Mouse (Mus musculus): ENCODE measurements around the gene Tspyl3. TPM values are rescaled to one million over a fixed set of nuclear protein-coding genes. Genes with fewer than 3 reads are reported as not detected.

The Tspyl3 gene
- total RNA-seq, 1 experiment from 2014 or later, result 3.9 TPM

Other genes with a start within 250 kb of the Tspyl3 start
- 163 and 187 TPM in 2 replicates for gene Pdrg1, start 210.0 kb downstream of the Tspyl3 start, total RNA-seq (2021)
- 0.57 and 1.4 TPM in 2 replicates for gene Xkr7, start 193.6 kb downstream of the Tspyl3 start, total RNA-seq (2021)
- gene Ccm2l, start 159.5 kb downstream of the Tspyl3 start, total RNA-seq (2021), result 13.6 and 16.0 TPM in 2 replicates
- 1.7 and 1.9 TPM in 2 replicates for gene Hck, start 117.0 kb downstream of the Tspyl3 start, total RNA-seq (2021)
- 112 and 119 TPM in 2 replicates for gene Tm9sf4, start 64.1 kb downstream of the Tspyl3 start, total RNA-seq (2021)
- gene Plagl2, start 16.0 kb upstream of the Tspyl3 start, total RNA-seq (2021), result 10.7 and 12.0 TPM in 2 replicates
- 53.1 and 64.1 TPM in 2 replicates for gene Pofut1, start 16.1 kb upstream of the Tspyl3 start, total RNA-seq (2021)
- 31.8 and 34.4 TPM in 2 replicates for gene Kif3b, start 66.0 kb upstream of the Tspyl3 start, total RNA-seq (2021)
- 32.4 and 38.4 TPM in 2 replicates for gene Asxl1, start 120.4 kb upstream of the Tspyl3 start, total RNA-seq (2021)